Mouse (Mus musculus) liver, embryonic 11.5 days (tissue): ENCODE measurements around the gene Pjvk. TPM values are rescaled to one million over a fixed set of nuclear protein-coding genes. Genes with fewer than 3 reads are reported as not detected.

Source experiments
- polyA plus RNA-seq: library from polyadenylated mRNA; unstranded; fragments of >200 nt; fragmentation: Nextera tagmentation; extraction: Ambion mirVana; gene quantifications from 2 replicates; pipeline ENCODE4 v1.2.1, GENCODE M21; 2014

The Pjvk gene
- polyA plus RNA-seq, 1 experiment from 2014 or later = not detected

Other genes with a start within 250 kb of the Pjvk start
- 3.0 and 3.4 TPM in 2 replicates for gene Osbpl6, start 242.0 kb upstream of the Pjvk start, polyA plus RNA-seq
- gene Prkra, start 461 bp upstream of the Pjvk start, polyA plus RNA-seq = 26.7 and 30.3 TPM in 2 replicates
- 13.6 and 19.5 TPM in 2 replicates for gene Fkbp7, start 24.6 kb downstream of the Pjvk start, polyA plus RNA-seq
- gene Plekha3, start 26.8 kb downstream of the Pjvk start, polyA plus RNA-seq = 9.5 and 12.4 TPM in 2 replicates